Mouse (Mus musculus): Measurements from ENCODE around the gene Cachd1. TPM values are rescaled to one million over a fixed set of nuclear protein-coding genes. Genes with fewer than 3 reads are reported as not detected.

The Cachd1 gene
- polyA plus RNA-seq, 1 experiment from 2014 or later = 27.3 TPM

DNA sequence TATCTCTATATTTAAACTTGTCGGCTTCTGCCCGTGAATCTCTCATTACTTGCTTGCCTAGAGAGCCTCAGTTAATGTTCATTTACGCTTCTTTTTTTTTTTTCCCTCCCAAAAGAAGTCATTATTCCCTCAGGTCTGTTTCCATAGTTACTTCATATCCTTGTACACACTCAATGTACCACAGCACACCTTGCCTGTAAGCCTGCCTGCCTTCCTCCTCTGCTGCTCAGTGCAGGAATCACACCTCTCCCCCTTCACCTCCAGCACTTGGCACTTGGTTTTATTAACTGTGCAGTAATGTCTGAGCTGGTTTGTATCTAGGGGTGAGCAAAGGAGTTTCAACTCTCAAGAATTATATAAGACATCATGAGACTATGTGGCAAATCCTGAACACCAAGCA is 121.5 kb downstream of the Cachd1 start:
- no peak overlapping the region for H3K4me2 ChIP-seq (ENCODE audit: low read depth, low read length)
- 94% methylated on average over 3 of the region's 3 CpGs for WGBS
- no peak overlapping the region for H3K4me3 ChIP-seq (ENCODE audit: low read depth, low read length)
- no peak overlapping the region for H3K9ac ChIP-seq (replicated peaks; ENCODE audit: low read length)
- no peaks in the 10 kb centered on the region for H3K9me3 ChIP-seq (replicated peaks; ENCODE audit: control insufficient read depth, low read length)
- no peaks in the 10 kb centered on the region for H3K4me1 ChIP-seq (ENCODE audit: control insufficient read depth, insufficient read depth, low read length)
- ATAC-seq (replicated peaks; ENCODE audit: insufficient number of reproducible peaks, low FRiP score, low TSS enrichment, low read depth) = no peak
- H3K27ac ChIP-seq (replicated peaks; ENCODE audit: low read depth, low read length) = no peak overlapping the region
- no peak for DNase-seq (ENCODE audit: low spot score)
- no peaks in the 10 kb centered on the region for H3K27me3 ChIP-seq (ENCODE audit: control insufficient read depth, insufficient read depth, low read length)
- H3K36me3 ChIP-seq (replicated peaks; ENCODE audit: control insufficient read depth, insufficient read depth, low read depth, low read length) = no peaks in the 10 kb centered on the region; the same call in 1 of the 2 replicates

DNA sequence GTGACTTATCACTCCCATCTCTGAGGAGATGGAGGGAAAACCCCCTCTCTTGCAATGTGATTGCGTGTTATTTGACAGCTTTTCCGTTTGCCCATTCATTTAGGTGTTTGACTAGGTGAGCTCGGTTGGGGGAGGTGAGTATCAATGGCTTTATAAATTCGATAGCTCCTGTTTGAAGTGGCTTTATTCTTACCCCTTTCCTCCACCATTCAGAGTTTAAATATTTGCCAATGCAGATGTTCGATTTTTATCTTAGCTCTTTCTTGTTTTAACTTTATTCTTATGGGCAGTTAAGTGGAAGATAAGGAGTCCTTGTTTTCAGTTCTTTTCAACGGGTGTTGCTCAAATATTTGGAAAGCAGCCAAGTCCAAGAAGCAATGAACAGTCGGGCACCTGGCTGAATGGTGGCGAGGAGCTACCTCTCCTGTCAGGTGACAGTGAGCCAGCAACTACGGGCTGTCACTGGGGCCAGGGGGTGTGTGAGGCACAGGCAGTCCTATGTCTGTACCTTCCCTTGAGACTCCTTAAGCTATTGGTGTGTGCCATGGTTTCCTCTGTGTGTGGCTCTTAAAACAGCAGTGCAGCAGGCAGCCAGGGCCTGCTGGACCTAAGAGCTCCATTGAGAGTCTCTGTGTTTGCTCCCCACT is 133.3 kb downstream of the Cachd1 start:
- no peak overlapping the region for H3K9ac ChIP-seq (replicated peaks; ENCODE audit: low read length)
- no peaks in the 10 kb centered on the region for H3K36me3 ChIP-seq (replicated peaks; ENCODE audit: control insufficient read depth, insufficient read depth, low read depth, low read length)
- 67% methylated on average over 9 of the region's 9 CpGs for WGBS
- DNase-seq (ENCODE audit: low spot score) (no peak), ATAC-seq (replicated peaks; ENCODE audit: insufficient number of reproducible peaks, low FRiP score, low TSS enrichment, low read depth) (0 out of 2 replicates have a peak, but pooled peaks have one; percentile 40)
- no peaks in the 10 kb centered on the region for H3K9me3 ChIP-seq (replicated peaks; ENCODE audit: control insufficient read depth, low read length)
- no peaks in the 10 kb centered on the region for H3K27me3 ChIP-seq (ENCODE audit: control insufficient read depth, insufficient read depth, low read length)
- H3K27ac ChIP-seq (replicated peaks; ENCODE audit: low read depth, low read length) = no peak overlapping the region
- no peak overlapping the region for H3K4me2 ChIP-seq (ENCODE audit: low read depth, low read length)
- H3K4me1 ChIP-seq (ENCODE audit: control insufficient read depth, insufficient read depth, low read length) = no peaks in the 10 kb centered on the region
- H3K4me3 ChIP-seq (ENCODE audit: low read depth, low read length) = no peak overlapping the region

DNA sequence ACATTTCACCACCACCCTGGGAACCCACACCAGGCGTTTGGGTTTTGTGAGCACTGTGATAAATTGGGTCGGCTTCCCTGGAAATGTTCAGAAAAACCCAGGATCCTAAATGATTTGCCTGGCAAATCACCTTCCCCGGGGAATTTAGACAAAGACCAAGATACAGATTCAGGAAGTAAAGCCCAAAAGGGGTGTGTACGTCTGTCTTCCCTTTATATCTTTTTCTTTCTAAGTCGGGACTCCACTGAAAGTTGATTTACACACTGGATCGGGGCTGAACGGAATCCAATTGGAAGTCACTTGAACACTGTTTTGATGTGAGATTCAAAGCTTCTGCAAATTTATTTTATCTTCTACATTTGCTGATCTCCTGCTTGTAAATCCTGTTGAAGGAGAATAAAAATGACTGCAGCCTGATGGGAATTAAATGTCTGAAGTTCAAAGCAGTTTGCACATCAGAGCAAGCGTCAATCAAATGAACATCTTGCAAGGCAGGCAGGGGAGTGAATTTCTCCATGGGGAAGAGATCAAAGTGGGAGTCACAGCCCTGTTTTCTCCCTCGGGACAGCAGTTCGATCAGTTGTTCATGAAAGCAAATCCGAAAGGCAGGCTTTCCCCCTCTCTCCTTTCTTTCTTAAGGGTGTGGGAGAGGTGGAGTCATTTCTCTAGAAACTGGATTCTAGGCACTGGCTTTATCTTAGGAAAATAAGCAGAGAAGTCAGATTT is 134.3 kb downstream of the Cachd1 start:
- Histone ChIP-seq H3K9me3 (replicated peaks; ENCODE audit: control insufficient read depth, low read length) (no peaks in the 10 kb centered on the region), H3K9ac (replicated peaks; ENCODE audit: low read length) (no peak overlapping the region), H3K4me1 (ENCODE audit: control insufficient read depth, insufficient read depth, low read length) (no peaks in the 10 kb centered on the region), H3K27me3 (ENCODE audit: control insufficient read depth, insufficient read depth, low read length) (no peaks in the 10 kb centered on the region), H3K4me2 (ENCODE audit: low read depth, low read length) (no peak overlapping the region), H3K4me3 (ENCODE audit: low read depth, low read length) (no peak overlapping the region), H3K36me3 (replicated peaks; ENCODE audit: control insufficient read depth, insufficient read depth, low read depth, low read length) (no peaks in the 10 kb centered on the region), H3K27ac (replicated peaks; ENCODE audit: low read depth, low read length) (no peak overlapping the region)
- 21% methylated on average over 11 of the region's 11 CpGs for WGBS
- DNase-seq (ENCODE audit: low spot score) (no peak), ATAC-seq (replicated peaks; ENCODE audit: insufficient number of reproducible peaks, low FRiP score, low TSS enrichment, low read depth) (no peak)

DNA sequence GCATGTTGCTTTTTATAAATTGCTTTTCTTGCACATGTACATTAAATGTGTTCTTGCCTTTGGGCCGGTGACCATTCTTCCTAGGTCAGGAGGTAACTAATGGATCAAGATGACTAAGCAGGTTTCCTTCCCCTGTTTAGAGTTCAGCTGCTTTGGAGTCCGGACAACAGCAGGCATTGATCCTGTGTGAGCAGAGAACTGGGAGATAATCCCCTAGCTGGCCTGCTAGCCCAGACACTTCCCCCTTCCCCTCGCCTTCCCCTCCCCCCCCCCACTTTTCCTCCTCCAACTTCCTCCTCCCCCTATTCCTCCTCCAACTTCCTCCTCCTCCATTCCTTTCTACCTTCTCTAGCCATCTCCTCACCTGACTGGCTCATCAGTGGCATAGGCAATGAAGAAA is 135.2 kb downstream of the Cachd1 start:
- no peaks in the 10 kb centered on the region for H3K27me3 ChIP-seq (ENCODE audit: control insufficient read depth, insufficient read depth, low read length)
- 21% methylated on average over 2 of the region's 3 CpGs for WGBS
- H3K9me3 ChIP-seq (replicated peaks; ENCODE audit: control insufficient read depth, low read length) = no peaks in the 10 kb centered on the region
- H3K4me3 ChIP-seq (ENCODE audit: low read depth, low read length) = no peak overlapping the region
- H3K4me2 ChIP-seq (ENCODE audit: low read depth, low read length) = no peak overlapping the region
- no peak for DNase-seq (ENCODE audit: low spot score)
- no peak for ATAC-seq (replicated peaks; ENCODE audit: insufficient number of reproducible peaks, low FRiP score, low TSS enrichment, low read depth)
- no peak overlapping the region for H3K9ac ChIP-seq (replicated peaks; ENCODE audit: low read length)
- H3K4me1 ChIP-seq (ENCODE audit: control insufficient read depth, insufficient read depth, low read length) = no peaks in the 10 kb centered on the region
- H3K36me3 ChIP-seq (replicated peaks; ENCODE audit: control insufficient read depth, insufficient read depth, low read depth, low read length) = no peaks in the 10 kb centered on the region
- no peak overlapping the region for H3K27ac ChIP-seq (replicated peaks; ENCODE audit: low read depth, low read length)

DNA sequence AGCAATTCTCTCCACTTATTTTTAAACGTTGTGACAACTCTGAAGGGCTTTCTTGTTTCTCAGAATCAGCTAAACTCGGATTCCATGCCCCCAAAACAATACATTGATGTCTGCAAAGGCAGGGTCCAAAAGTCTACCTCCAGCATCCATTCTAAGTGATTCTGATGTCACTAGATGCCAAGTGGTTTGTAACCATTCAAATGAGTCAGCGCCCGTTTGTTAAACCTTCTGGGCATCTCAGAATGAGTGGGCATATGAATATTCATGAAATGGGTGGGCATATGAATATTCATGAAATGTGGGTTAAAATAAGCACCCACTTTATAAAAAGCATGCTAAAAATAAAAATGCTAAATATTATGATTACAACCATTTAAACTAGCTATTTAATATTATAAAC is 137.2 kb downstream of the Cachd1 start:
- Histone ChIP-seq H3K4me3 (ENCODE audit: low read depth, low read length) (no peak overlapping the region), H3K4me2 (ENCODE audit: low read depth, low read length) (no peak overlapping the region), H3K27ac (replicated peaks; ENCODE audit: low read depth, low read length) (no peak overlapping the region), H3K27me3 (ENCODE audit: control insufficient read depth, insufficient read depth, low read length) (no peaks in the 10 kb centered on the region), H3K9me3 (replicated peaks; ENCODE audit: control insufficient read depth, low read length) (no peaks in the 10 kb centered on the region), H3K4me1 (ENCODE audit: control insufficient read depth, insufficient read depth, low read length) (no peaks in the 10 kb centered on the region), H3K9ac (replicated peaks; ENCODE audit: low read length) (no peak overlapping the region), H3K36me3 (replicated peaks; ENCODE audit: control insufficient read depth, insufficient read depth, low read depth, low read length) (no peaks in the 10 kb centered on the region)
- ATAC-seq (replicated peaks; ENCODE audit: insufficient number of reproducible peaks, low FRiP score, low TSS enrichment, low read depth) = no peak
- no peak for DNase-seq (ENCODE audit: low spot score)
- WGBS = 78% methylated on average over 4 of the region's 4 CpGs

DNA sequence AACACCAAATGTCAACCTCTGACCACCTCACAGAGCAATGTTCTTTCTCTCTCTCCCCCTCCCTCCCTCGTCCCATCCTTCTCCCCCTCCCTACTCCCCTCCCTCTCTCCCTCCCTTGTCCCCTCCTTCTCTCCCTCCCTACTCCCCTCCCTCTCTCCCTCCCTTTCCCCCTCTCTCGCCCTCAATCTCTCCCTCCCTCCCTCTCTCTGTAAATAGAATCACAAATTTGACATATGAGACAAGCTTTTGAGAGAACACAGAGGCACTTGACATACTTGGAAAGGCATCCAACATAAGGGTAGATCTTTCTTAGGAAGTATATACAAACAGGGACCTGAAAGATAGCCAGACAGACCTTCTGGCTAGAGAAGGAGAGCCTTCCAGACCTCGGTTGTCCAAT is 138.1 kb downstream of the Cachd1 start:
- H3K9me3 ChIP-seq (replicated peaks; ENCODE audit: control insufficient read depth, low read length) = no peaks in the 10 kb centered on the region
- H3K4me1 ChIP-seq (ENCODE audit: control insufficient read depth, insufficient read depth, low read length) = no peaks in the 10 kb centered on the region
- no peak for ATAC-seq (replicated peaks; ENCODE audit: insufficient number of reproducible peaks, low FRiP score, low TSS enrichment, low read depth)
- WGBS = 41% methylated on average over 3 of the region's 3 CpGs
- no peak for DNase-seq (ENCODE audit: low spot score)
- H3K9ac ChIP-seq (replicated peaks; ENCODE audit: low read length) = no peak overlapping the region
- H3K27ac ChIP-seq (replicated peaks; ENCODE audit: low read depth, low read length) = no peak overlapping the region
- no peak overlapping the region for H3K4me2 ChIP-seq (ENCODE audit: low read depth, low read length)
- H3K4me3 ChIP-seq (ENCODE audit: low read depth, low read length) = no peak overlapping the region
- no peaks in the 10 kb centered on the region for H3K36me3 ChIP-seq (replicated peaks; ENCODE audit: control insufficient read depth, insufficient read depth, low read depth, low read length)
- no peaks in the 10 kb centered on the region for H3K27me3 ChIP-seq (ENCODE audit: control insufficient read depth, insufficient read depth, low read length)

DNA sequence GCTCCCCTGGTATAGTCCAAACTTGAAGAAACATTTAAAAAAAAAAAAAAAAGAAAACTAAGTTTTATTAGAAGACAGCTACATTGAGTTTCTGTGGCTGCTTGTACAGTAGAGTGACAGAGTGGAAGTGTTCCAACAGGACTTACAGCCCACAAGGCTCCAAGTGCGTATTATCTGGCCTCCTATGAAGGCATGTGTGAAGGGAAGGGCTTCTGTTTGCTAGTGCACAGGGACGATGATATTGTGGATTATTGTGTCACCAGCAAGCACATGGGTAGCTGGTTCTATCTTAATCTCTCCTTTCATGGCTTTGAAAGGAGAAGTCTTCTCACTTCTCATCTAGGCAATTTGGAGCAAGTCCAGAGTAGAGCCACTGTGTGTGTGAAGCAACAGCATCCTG is 138.6 kb downstream of the Cachd1 start:
- no peak for ATAC-seq (replicated peaks; ENCODE audit: insufficient number of reproducible peaks, low FRiP score, low TSS enrichment, low read depth)
- Histone ChIP-seq H3K36me3 (replicated peaks; ENCODE audit: control insufficient read depth, insufficient read depth, low read depth, low read length) (no peaks in the 10 kb centered on the region), H3K27ac (replicated peaks; ENCODE audit: low read depth, low read length) (no peak overlapping the region), H3K9me3 (replicated peaks; ENCODE audit: control insufficient read depth, low read length) (no peaks in the 10 kb centered on the region), H3K4me2 (ENCODE audit: low read depth, low read length) (no peak overlapping the region), H3K9ac (replicated peaks; ENCODE audit: low read length) (no peak overlapping the region), H3K27me3 (ENCODE audit: control insufficient read depth, insufficient read depth, low read length) (no peaks in the 10 kb centered on the region), H3K4me3 (ENCODE audit: low read depth, low read length) (no peak overlapping the region), H3K4me1 (ENCODE audit: control insufficient read depth, insufficient read depth, low read length) (no peaks in the 10 kb centered on the region)
- 98% methylated on average over 2 of the region's 2 CpGs for WGBS
- no peak for DNase-seq (ENCODE audit: low spot score)

DNA sequence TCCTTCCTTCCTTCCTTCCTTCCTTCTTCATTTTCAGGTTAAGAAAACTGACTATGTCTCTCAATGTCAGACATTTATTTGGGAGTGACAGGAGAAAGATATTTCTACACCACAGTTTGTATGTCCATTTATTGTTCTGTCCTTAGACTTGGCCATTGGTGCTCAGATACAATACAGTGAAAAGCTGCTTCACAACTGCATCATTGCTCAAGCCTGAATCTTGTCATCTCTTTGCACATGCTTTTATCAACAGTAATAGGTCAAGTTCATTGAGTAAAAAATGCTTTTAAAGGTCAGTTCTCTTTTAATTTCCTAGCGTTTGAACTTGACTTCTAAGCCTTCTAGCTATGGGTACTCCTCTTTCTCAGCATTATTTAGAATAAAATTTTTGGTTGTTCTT is 141.0 kb downstream of the Cachd1 start:
- Histone ChIP-seq H3K4me1 (ENCODE audit: control insufficient read depth, insufficient read depth, low read length) (no peaks in the 10 kb centered on the region), H3K36me3 (replicated peaks; ENCODE audit: control insufficient read depth, insufficient read depth, low read depth, low read length) (no peaks in the 10 kb centered on the region; the same call in 1 of the 2 replicates), H3K9me3 (replicated peaks; ENCODE audit: control insufficient read depth, low read length) (no peaks in the 10 kb centered on the region), H3K9ac (replicated peaks; ENCODE audit: low read length) (no peak overlapping the region), H3K4me3 (ENCODE audit: low read depth, low read length) (no peak overlapping the region), H3K4me2 (ENCODE audit: low read depth, low read length) (no peak overlapping the region), H3K27ac (replicated peaks; ENCODE audit: low read depth, low read length) (no peak overlapping the region), H3K27me3 (ENCODE audit: control insufficient read depth, insufficient read depth, low read length) (no peaks in the 10 kb centered on the region)
- no peak for DNase-seq (ENCODE audit: low spot score)
- 91% methylated on average over 1 of the region's 1 CpGs for WGBS
- ATAC-seq (replicated peaks; ENCODE audit: insufficient number of reproducible peaks, low FRiP score, low TSS enrichment, low read depth) = no peak

Measured in embryonic facial prominence, embryonic 11.5 days (tissue).